Mouse (Mus musculus): ENCODE results near the gene Pgap3. TPM values are rescaled to one million over a fixed set of nuclear protein-coding genes. Genes with fewer than 3 reads are reported as not detected.

Gene Pgap3
- polyA plus RNA-seq, 1 experiment from 2014 or later = 17.4 TPM

GRCm38 (mm10) chr11:98392034-98392433 is 8.3 kb downstream of the Pgap3 start:
- Histone ChIP-seq H3K36me3 (ENCODE audit: insufficient read depth, low read length) (no peaks in the 10 kb centered on the region), H3K9ac (ENCODE audit: low read depth, low read length) (no peak overlapping the region), H3K27ac (peak overlapping the region; percentile 47), H3K4me1 (replicated peaks; ENCODE audit: insufficient read depth, low read length) (peaks cover 36% of the 10 kb centered on the region), H3K27me3 (ENCODE audit: insufficient read depth, low read length) (peaks cover 10% of the 10 kb centered on the region), H3K4me3 (replicated peaks; ENCODE audit: low read depth, low read length) (no peak overlapping the region), H3K4me2 (ENCODE audit: low read length) (no peak overlapping the region), H3K9me3 (replicated peaks; ENCODE audit: low read length) (no peaks in the 10 kb centered on the region)
- DNase-seq (ENCODE audit: low spot score) (peak; percentile 44), ATAC-seq (replicated peaks; ENCODE audit: low FRiP score, low read depth) (no peak)
- TF ChIP-seq CTCF (IDR thresholded peaks at IDR 0.05; ENCODE audit: low read depth) = no peak
- WGBS = 4% methylated on average over 8 of the region's 8 CpGs

- Histone ChIP-seq H3K36me3 (ENCODE audit: insufficient read depth, low read length) (no peaks in the 10 kb centered on the region), H3K9ac (ENCODE audit: low read depth, low read length) (no peak overlapping the region), H3K9me3 (replicated peaks; ENCODE audit: low read length) (no peaks in the 10 kb centered on the region), H3K27ac (no peak overlapping the region), H3K4me2 (ENCODE audit: low read length) (no peak overlapping the region), H3K4me3 (replicated peaks; ENCODE audit: low read depth, low read length) (no peak overlapping the region), H3K27me3 (ENCODE audit: insufficient read depth, low read length) (peaks cover 14% of the 10 kb centered on the region), H3K4me1 (replicated peaks; ENCODE audit: insufficient read depth, low read length) (peaks cover 36% of the 10 kb centered on the region)
- ATAC-seq (replicated peaks; ENCODE audit: low FRiP score, low read depth) (no peak), DNase-seq (ENCODE audit: low spot score) (no peak)
- WGBS = 68% methylated on average over 12 of the region's 12 CpGs
- no peak for TF ChIP-seq CTCF (IDR thresholded peaks at IDR 0.05; ENCODE audit: low read depth)
Measured at GRCm38 (mm10) chr11:98390141-98390540, 10.1 kb downstream of the Pgap3 start.

GRCm38 (mm10) chr11:98389221-98389780 is 11.0 kb downstream of the Pgap3 start:
- no peak overlapping the region for H3K4me3 ChIP-seq (replicated peaks; ENCODE audit: low read depth, low read length)
- no peaks in the 10 kb centered on the region for H3K36me3 ChIP-seq (ENCODE audit: insufficient read depth, low read length)
- H3K27me3 ChIP-seq (ENCODE audit: insufficient read depth, low read length) = peaks cover 14% of the 10 kb centered on the region
- ATAC-seq (replicated peaks; ENCODE audit: low FRiP score, low read depth) (no peak), DNase-seq (ENCODE audit: low spot score) (peak; percentile 81)
- peaks cover 27% of the 10 kb centered on the region for H3K4me1 ChIP-seq (replicated peaks; ENCODE audit: insufficient read depth, low read length)
- no peaks in the 10 kb centered on the region for H3K9me3 ChIP-seq (replicated peaks; ENCODE audit: low read length)
- H3K4me2 ChIP-seq (ENCODE audit: low read length) = no peak overlapping the region
- TF ChIP-seq CTCF (IDR thresholded peaks at IDR 0.05; ENCODE audit: low read depth) = peak; percentile 77
- H3K9ac ChIP-seq (ENCODE audit: low read depth, low read length) = 0 out of 2 replicates have a peak overlapping the region, but pooled peaks have one; percentile 27
- H3K27ac ChIP-seq = no peak overlapping the region
- 26% methylated on average over 9 of the region's 9 CpGs for WGBS

GRCm38 (mm10) chr11:98388282-98388681 is 12.0 kb downstream of the Pgap3 start:
- Histone ChIP-seq H3K27me3 (ENCODE audit: insufficient read depth, low read length) (peaks cover 14% of the 10 kb centered on the region), H3K9ac (ENCODE audit: low read depth, low read length) (no peak overlapping the region), H3K4me1 (replicated peaks; ENCODE audit: insufficient read depth, low read length) (peaks cover 17% of the 10 kb centered on the region; the same call in 1 of the 2 replicates), H3K4me3 (replicated peaks; ENCODE audit: low read depth, low read length) (no peak overlapping the region), H3K27ac (no peak overlapping the region), H3K36me3 (ENCODE audit: insufficient read depth, low read length) (no peaks in the 10 kb centered on the region), H3K4me2 (ENCODE audit: low read length) (no peak overlapping the region), H3K9me3 (replicated peaks; ENCODE audit: low read length) (no peaks in the 10 kb centered on the region)
- DNase-seq (ENCODE audit: low spot score) (no peak), ATAC-seq (replicated peaks; ENCODE audit: low FRiP score, low read depth) (no peak)
- no peak for TF ChIP-seq CTCF (IDR thresholded peaks at IDR 0.05; ENCODE audit: low read depth)
- WGBS = 46% methylated on average over 10 of the region's 10 CpGs

GRCm38 (mm10) chr11:98387056-98387577 is 13.2 kb downstream of the Pgap3 start:
- H3K4me2 ChIP-seq (ENCODE audit: low read length) = no peak overlapping the region
- WGBS = 42% methylated on average over 14 of the region's 14 CpGs
- no peak for TF ChIP-seq CTCF (IDR thresholded peaks at IDR 0.05; ENCODE audit: low read depth)
- ATAC-seq (replicated peaks; ENCODE audit: low FRiP score, low read depth) (no peak), DNase-seq (ENCODE audit: low spot score) (no peak)
- no peaks in the 10 kb centered on the region for H3K9me3 ChIP-seq (replicated peaks; ENCODE audit: low read length)
- H3K36me3 ChIP-seq (ENCODE audit: insufficient read depth, low read length) = no peaks in the 10 kb centered on the region
- no peak overlapping the region for H3K27ac ChIP-seq
- peaks cover 10% of the 10 kb centered on the region; the same call in 1 of the 2 replicates for H3K4me1 ChIP-seq (replicated peaks; ENCODE audit: insufficient read depth, low read length)
- no peak overlapping the region for H3K9ac ChIP-seq (ENCODE audit: low read depth, low read length)
- H3K4me3 ChIP-seq (replicated peaks; ENCODE audit: low read depth, low read length) = no peak overlapping the region
- H3K27me3 ChIP-seq (ENCODE audit: insufficient read depth, low read length) = peaks cover 14% of the 10 kb centered on the region

- TF ChIP-seq CTCF (IDR thresholded peaks at IDR 0.05; ENCODE audit: low read depth) = no peak
- ATAC-seq (replicated peaks; ENCODE audit: low FRiP score, low read depth) (no peak), DNase-seq (ENCODE audit: low spot score) (no peak)
- H3K36me3 ChIP-seq (ENCODE audit: insufficient read depth, low read length) = no peaks in the 10 kb centered on the region
- WGBS = 19% methylated on average over 24 of the region's 24 CpGs
- H3K27ac ChIP-seq = no peak overlapping the region
- H3K4me1 ChIP-seq (replicated peaks; ENCODE audit: insufficient read depth, low read length) = 0 out of 2 replicates have a peak, but pooled peaks cover 9% of the 10 kb centered on the region
- no peak overlapping the region for H3K9ac ChIP-seq (ENCODE audit: low read depth, low read length)
- H3K4me3 ChIP-seq (replicated peaks; ENCODE audit: low read depth, low read length) = no peak overlapping the region
- H3K9me3 ChIP-seq (replicated peaks; ENCODE audit: low read length) = no peaks in the 10 kb centered on the region
- H3K4me2 ChIP-seq (ENCODE audit: low read length) = 0 out of 2 replicates have a peak overlapping the region, but pooled peaks have one; percentile 21
- peaks cover 14% of the 10 kb centered on the region for H3K27me3 ChIP-seq (ENCODE audit: insufficient read depth, low read length)
Measured at GRCm38 (mm10) chr11:98386596-98386995, 13.7 kb downstream of the Pgap3 start.

All from kidney, postnatal 0 days (tissue).